Mouse (Mus musculus): ENCODE results near the gene Gfer.

GRCm38 (mm10) chr17:24744381-24744780, 48.4 kb upstream of the Gfer start:
- TF ChIP-seq CTCF (IDR thresholded peaks at IDR 0.05; ENCODE audit: low read depth, low read length) = no peak
- no peak for TF ChIP-seq GATA1 (IDR thresholded peaks at IDR 0.05; ENCODE audit: borderline replicate concordance, low read length)
- no peak for TF ChIP-seq TAL1 (conservative IDR thresholded peaks at IDR 0.05; ENCODE audit: low read depth, low read length)
- no peak for TF ChIP-seq POLR2AphosphoS5 (IDR thresholded peaks at IDR 0.05; ENCODE audit: insufficient replicate concordance, low read depth, low read length)
